Mouse (Mus musculus): ENCODE data around the gene Ankrd13d.
A peak's percentile ranks its signal among the peaks of the same experiment; 100 is the strongest.

Ankrd13d gene

DNA sequence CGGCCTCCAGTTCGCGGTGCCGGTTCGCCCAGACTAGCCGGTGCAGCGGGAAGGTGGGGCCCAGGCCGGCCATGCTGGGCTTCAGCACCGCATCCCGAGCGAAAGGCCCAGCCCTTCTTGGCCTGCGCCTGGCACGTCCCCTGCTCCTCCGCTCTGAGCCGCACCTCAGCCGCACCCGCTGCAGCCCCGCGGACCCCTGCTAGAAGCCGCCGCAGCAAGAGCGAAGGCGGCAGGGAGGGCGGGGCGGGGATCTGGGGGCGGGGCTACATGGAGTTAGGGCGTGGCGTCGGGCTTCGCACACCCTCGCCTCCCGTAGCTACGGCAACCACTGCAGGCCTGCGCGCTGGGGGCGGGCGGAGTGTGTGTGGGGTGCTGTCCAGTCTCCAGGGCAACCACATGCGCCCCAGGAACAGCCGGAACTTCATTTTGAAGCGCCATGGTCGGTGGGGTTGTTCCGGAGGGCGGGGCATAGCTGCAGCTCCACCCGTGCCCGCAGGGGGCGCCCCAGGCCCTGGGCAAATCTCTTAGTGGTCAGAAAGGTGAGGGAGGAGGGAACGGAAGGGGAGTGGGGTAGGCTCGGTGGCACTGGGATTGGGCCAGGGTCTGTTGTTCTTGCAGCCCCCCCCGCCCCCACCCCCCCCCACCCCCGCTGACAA is at the start of gene Ankrd13d:
Gene Ankrd13d (minus strand): TSS at position 240 of the 656 bp plus-strand sequence.
- DNase-seq (ENCODE audit: low spot score in 2 of 2): peak; percentile 92 to 94

DNA sequence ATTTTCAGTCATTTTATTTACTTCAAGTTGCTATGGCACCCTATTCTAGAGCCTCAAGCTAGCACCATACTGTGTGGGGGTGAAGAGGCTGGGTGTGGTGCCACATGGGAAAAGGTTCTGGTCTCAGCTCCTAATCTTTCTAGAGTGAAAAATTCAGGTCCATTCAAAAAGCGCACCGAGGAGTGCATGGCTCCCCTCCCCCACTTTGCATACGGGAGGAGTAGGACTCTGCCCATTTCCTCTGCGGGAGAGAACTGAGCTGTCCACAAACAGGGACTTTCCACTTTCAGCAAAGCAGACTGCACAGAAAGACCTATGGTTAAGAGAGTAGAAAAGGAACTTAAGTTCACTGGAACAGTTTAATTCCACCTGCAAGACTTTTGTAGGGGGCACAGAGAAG is 49.7 kb upstream of the Ankrd13d start:
- DNase-seq (ENCODE audit: low spot score in 2 of 2): peak; percentile 55 to 57

DNA sequence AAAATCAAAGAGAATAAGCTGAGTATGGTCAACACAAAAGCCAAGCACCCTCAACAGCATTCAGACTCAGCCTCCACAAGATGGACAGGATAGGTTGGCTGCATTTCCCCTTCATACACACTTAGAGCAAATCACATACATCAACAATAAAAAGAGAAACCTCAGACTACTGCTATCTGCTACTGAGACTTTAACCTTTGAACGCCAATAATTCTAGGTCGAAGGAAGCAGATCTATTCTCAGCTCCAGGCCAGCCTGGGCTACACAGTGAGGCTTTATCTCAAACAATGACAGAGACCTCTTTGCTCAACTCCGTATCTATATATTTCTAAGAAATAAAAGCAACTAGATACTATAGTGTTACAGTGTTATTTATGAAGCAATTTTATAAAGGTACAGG is 48.3 kb upstream of the Ankrd13d start:
- no peak for DNase-seq (ENCODE audit: low spot score in 2 of 2)

DNA sequence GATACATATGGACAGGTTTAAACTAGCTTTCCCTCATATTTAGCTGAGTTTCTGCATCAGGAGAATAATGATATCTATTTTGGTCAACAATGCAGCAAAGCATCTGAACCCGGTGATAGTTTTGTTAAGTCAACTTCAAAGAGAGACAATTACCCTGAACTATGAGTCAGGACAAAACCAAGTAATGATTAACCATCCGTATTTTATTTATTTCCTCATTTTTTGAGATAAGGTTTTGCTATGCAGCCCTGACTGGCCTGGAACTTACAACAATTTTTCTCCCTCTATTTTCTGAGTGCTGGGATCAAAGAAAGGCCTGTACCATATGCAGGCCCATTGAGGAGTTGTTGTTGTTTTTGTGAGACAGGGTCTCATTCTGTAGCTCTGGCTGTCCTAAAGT is 47.7 kb upstream of the Ankrd13d start:
- no peak for DNase-seq (ENCODE audit: low spot score in 2 of 2)

GRCm38 (mm10) chr19:4328737-4329304 is 45.9 kb upstream of the Ankrd13d start:
- no peak for DNase-seq (ENCODE audit: low spot score in 2 of 2)

DNA sequence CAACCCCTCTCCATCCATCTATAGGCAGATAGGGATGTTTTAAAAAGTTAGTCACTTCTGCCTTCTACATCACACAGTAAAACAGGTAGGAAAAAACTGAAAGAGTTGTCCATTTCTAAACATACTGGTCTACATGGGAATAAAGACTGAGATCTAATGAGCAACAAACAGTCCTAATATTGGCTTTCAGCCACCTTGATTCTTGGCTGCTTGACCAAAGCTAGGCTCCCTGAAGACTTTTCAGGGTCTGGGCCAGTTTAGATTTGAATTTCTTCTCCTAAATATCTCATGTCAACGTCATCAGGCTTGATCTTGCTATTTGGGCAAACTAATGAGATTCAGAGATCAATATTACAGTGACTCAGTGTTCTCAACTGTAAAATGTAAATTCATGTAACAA is 43.9 kb upstream of the Ankrd13d start:
- no peak for DNase-seq (ENCODE audit: low spot score in 2 of 2)

GRCm38 (mm10) chr19:4326106-4326505 is 43.2 kb upstream of the Ankrd13d start:
- no peak for DNase-seq (ENCODE audit: low spot score in 2 of 2)

- DNase-seq (ENCODE audit: low spot score in 2 of 2): no peak
These were observed 39.2 kb upstream of the Ankrd13d start for GRCm38 (mm10) chr19:4322134-4322533.

DNA sequence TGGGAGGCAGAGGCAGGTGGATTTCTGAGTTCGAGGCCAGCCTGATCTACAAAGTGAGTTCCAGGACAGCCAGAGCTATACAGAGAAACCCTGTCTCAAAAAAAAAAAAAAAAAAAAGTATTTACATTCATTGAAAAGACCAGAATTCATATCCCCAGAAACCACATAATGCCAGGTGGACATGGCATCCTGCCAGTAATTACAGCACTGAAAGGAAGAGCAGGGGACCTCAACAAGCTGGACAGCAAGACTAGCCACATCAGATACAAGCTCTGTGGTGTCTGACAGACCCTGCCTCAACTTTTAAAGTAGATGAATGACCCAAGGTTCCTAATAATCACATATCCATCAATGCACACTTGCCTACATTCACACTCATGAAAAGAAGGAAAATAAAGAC is 38.7 kb upstream of the Ankrd13d start:
- no peak for DNase-seq (ENCODE audit: low spot score in 2 of 2)

DNA sequence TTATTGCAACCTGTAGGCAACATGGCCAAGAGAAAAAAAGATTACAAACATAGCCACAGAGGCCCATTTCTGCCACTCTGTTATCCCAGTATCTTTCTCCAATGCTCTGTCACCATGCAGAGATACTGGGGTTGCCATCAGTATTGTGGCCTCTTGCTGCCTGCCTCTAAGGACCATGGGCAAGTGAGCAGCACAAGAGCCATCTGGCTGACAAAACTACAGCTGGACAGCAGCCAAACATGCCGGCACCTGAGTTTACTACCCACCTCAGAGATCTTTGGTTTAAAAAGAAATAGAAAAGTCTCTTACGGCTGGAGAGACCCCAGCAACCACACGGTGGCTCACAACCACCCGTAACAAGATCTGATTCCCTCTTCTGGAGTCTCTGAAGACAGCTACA is 36.3 kb upstream of the Ankrd13d start:
- no peak for DNase-seq (ENCODE audit: low spot score in 2 of 2)

- no peak for DNase-seq (ENCODE audit: low spot score in 2 of 2)
These were observed 34.2 kb upstream of the Ankrd13d start for GRCm38 (mm10) chr19:4317181-4317580.

DNA sequence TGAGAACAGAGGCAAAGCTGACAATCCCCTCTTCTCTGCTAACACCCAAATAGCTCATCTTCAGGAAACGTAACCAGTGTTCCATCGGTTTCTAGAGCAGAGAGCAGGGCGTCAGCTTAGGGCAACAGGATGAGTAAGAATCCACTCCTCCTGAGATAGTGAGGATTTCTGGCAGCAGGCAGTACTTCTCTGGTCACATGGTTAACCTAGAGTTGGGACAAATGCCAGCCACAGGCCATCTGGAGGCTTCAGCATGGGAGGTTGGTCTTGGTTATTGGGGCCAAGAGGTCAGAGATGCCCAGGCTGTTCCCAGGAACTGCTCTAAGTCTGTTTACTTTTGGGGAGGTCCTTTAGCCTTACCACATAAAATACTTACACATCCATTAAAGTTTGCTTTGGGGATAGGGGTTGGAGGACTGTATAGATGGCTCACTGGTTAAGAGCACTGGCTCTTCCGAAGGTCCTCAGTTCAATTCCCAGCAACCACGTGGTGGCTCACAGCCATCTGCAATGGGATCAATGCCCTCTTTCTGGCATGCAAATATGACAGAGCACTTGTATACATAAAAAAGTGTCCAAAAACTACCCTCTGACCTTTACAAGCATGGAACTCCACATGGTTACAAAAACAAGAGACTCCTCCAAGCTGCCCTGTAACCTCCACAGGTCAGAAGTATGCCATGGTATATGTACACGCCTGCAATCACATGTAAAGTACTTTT is 32.4 kb upstream of the Ankrd13d start:
- DNase-seq (ENCODE audit: low spot score in 2 of 2): no peak

GRCm38 (mm10) chr19:4309776-4310185 is 26.8 kb upstream of the Ankrd13d start:
- DNase-seq (ENCODE audit: low spot score in 2 of 2): peak; percentile 42 to 54

DNA sequence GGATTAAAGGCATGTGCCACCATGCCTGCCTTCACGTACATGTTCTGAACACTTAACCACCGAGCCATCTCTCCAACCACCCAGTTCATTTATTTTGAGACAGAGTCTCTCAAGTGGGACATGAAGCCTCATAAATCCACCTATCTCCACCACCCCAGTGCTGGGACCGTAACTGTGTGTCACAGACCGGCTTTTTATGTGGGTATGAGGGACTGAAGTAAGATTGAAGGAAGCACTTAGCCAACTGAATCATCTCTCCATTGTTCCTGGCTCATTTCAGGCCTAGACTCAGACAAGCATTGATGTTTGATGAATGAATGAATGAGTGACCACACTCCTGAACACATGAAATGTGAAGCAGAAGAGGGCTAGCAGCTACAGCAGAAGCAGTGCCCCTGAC is 26.4 kb upstream of the Ankrd13d start:
- DNase-seq (ENCODE audit: low spot score in 2 of 2): no peak

GRCm38 (mm10) chr19:4306190-4306577 is 23.2 kb upstream of the Ankrd13d start, which contains the start of gene Grk2:
Grk2 (minus strand) TSS chr19:4306222.
- peak; percentile 68 to 74 for DNase-seq (ENCODE audit: low spot score in 2 of 2)

DNA sequence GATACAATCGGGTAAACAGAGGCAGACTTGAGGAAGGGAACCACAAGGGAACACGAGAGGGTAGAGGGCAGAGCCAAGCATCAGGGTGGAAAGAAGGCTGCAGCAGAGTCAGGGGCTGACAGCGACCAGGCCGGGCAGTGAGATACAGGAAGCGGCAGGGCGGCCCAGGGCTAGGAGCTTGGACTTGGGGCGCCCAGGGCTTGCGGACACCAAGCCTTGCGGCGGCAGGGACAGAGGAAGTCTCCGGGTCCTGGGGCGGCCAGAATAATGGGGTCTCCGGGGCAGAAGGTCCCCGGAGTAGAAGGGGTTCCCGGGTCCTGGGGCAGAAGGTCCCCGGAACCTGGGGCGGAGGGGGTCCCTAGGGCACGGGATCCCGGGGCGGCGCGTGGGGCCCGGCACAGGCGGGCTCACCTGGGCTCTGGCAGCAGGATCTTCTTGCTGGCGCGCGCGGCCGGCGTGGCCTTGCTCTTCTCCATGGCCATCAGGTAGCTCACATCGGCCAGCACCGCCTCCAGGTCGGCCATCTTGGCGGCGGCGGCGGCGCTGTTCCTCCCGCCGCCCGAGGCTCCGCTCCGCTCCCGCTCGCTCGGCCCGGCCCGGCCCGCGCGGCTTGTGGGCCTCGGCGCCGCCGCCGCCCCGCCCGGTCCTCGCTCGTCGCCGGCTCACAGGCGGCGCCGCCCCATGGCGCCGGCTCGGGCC is 22.7 kb upstream of the Ankrd13d start:
- DNase-seq (ENCODE audit: low spot score in 2 of 2): peak in 1 of 2 experiments; percentile 43

DNA sequence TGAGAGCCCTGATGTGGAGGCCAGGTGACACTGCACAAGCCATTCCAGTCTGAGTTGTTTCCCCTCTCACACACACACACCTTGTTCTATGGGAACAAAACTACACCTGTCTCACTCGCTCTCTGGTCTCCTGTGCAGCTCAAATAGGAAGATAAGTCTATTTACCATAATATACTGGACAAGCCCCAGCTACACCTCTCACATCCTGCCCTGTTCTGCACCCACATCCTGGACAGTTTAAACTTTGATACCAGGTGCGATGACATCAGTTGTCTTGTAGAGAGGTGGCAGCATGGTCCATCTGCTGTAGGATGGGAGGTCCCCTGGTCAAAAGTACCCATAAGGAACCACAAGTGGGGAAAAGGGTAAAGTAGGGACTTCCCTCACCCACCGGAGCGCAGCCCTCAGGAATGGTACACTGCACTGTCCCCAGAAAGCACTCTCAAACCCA is 22.0 kb upstream of the Ankrd13d start:
- no peak for DNase-seq (ENCODE audit: low spot score in 2 of 2)

GRCm38 (mm10) chr19:4304251-4304821 is 21.4 kb upstream of the Ankrd13d start:
- DNase-seq (ENCODE audit: low spot score in 2 of 2): no peak

DNA sequence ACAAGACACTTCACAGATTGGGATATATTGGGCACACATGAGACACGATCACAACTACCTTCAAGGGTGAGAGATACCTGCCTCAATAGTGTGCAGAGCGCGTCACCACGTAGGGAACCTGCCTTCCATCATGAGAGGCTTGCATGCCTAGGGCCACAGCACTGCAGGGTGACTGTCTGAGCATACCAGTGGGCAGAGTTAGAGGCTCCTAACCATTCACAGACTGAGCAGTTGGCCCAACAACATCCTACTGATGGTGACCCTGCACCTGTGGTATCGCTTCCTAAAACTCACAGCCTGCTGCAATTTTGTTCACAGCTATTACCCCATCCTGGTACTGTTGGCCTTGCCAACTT is 20.7 kb upstream of the Ankrd13d start:
- DNase-seq (ENCODE audit: low spot score in 2 of 2): no peak

DNA sequence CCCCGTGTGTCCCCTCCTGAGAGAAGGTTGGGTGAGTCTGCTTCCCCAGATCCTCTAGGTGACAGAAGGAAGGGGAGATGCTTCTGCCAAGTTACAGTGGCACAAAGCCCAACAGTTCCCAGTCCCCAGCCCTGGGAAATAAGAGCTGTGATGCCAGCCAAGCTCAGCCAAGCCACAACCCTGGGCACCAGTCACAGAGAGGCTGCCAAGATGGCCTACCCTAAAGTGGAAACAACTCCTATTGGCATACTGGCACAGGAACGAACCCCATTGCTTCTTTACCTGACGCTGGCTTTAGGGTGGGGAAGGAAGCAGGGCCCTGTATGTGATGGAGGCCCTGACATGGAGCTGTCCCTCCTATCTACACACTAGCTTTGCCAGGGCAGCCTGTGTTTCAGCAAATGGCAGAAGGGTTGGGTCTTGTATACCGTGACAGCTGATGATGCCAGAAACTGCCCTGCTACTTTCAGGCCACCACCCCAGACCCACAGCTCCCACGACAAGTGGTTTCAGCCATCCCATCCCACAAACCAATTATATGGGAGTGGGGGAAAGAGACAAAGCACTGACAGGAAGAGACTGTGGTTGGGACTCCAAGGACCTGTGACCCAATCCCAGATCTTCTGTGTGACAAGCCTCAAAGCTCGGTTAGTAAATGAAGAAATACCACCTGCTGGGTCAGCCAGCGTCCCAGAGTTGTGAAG is 20.2 kb upstream of the Ankrd13d start:
- DNase-seq (ENCODE audit: low spot score in 2 of 2): peak in 1 of 2 experiments; percentile 49
